Mouse (Mus musculus) MEL (cell line): ENCODE measurements around the gene Plekhm3. TPM values are rescaled to one million over a fixed set of nuclear protein-coding genes. Genes with fewer than 3 reads are reported as not detected.

Experiments used
- DNase-seq: peaks from one replicate; pipeline ENCODE4 v3.0.0; 2011; ENCODE audit warnings: low read depth, low spot score
- H3K27ac ChIP-seq: 2 replicates; pipeline ENCODE4 v1.5.1; 2012; ENCODE audit warnings: low read depth, mild to moderate bottlenecking, control low read depth, low read length, moderate library complexity; ENCODE audit not compliant: control insufficient read depth
- H3K27me3 ChIP-seq, 2 experiments: fragments of 150-350 bp in 1 of 2; sonication (generic) in 1 of 2; 2 replicates each; pipeline ENCODE4 v1.6.1; 2012; ENCODE audit warnings: low read length in 2 of 2, mild to moderate bottlenecking in 2 of 2, improper control_type of control experiment in 1 of 2, moderate library complexity in 1 of 2; ENCODE audit not compliant: insufficient read depth in 2 of 2, control insufficient read depth in 1 of 2
- H3K36me3 ChIP-seq, 2 experiments: 2 replicates each; pipeline ENCODE4 v1.6.1; 2012 to 2014; ENCODE audit warnings: low read length in 2 of 2, improper control_type of control experiment in 1 of 2, inconsistent platforms in 1 of 2, mild to moderate bottlenecking in 1 of 2; ENCODE audit not compliant: insufficient read depth in 2 of 2, control insufficient read depth in 1 of 2
- H3K4me1 ChIP-seq, 2 experiments: fragments of 150-350 bp in 1 of 2; sonication (generic) in 1 of 2; 2 replicates each; pipeline ENCODE4 v1.6.1; 2012; ENCODE audit warnings: low read length in 2 of 2, improper control_type of control experiment in 1 of 2, mild to moderate bottlenecking in 1 of 2; ENCODE audit not compliant: insufficient read depth in 2 of 2, control insufficient read depth in 1 of 2
- H3K4me3 ChIP-seq, 2 experiments: fragments of 150-350 bp in 1 of 2; sonication (generic) in 1 of 2; 2 replicates each; pipeline ENCODE4 v1.5.1; 2012; ENCODE audit warnings: low read depth in 2 of 2, low read length in 2 of 2, mild to moderate bottlenecking in 2 of 2, moderate library complexity in 2 of 2, control low read depth in 1 of 2, improper control_type of control experiment in 1 of 2; ENCODE audit not compliant: control insufficient read depth in 1 of 2, insufficient read depth in 1 of 2
- H3K79me2 ChIP-seq: 2 replicates; pipeline ENCODE4 v1.6.1; 2012; ENCODE audit warnings: mild to moderate bottlenecking, low read length, moderate library complexity; ENCODE audit not compliant: control insufficient read depth, poor library complexity, insufficient read depth
- H3K9ac ChIP-seq: 2 replicates; pipeline ENCODE4 v1.6.1; 2012; ENCODE audit warnings: low read depth, mild to moderate bottlenecking, control low read depth, low read length, moderate library complexity; ENCODE audit not compliant: control insufficient read depth, poor library complexity, severe bottlenecking
- H3K9me3 ChIP-seq: fragments of 150-350 bp; sonication (generic); replicated peaks from 2 replicates; pipeline ENCODE4 v1.6.1; 2012; ENCODE audit warnings: mild to moderate bottlenecking, low read length, improper control_type of control experiment, moderate library complexity; ENCODE audit not compliant: insufficient read depth
- BHLHE40 ChIP-seq: IDR thresholded peaks from 2 replicates; pipeline ENCODE4 v1.6.1; 2012; ENCODE audit warnings: low read depth, mild to moderate bottlenecking, inconsistent platforms, low read length, improper control_type of control experiment, borderline replicate concordance
- CHD1 ChIP-seq: IDR thresholded peaks from 2 replicates; pipeline ENCODE4 v1.6.1; 2012; ENCODE audit warnings: low read depth, mild to moderate bottlenecking, inconsistent platforms, low read length, improper control_type of control experiment
- CHD2 ChIP-seq: IDR thresholded peaks from 2 replicates; pipeline ENCODE4 v1.6.1; 2011; ENCODE audit warnings: low read length, improper control_type of control experiment
- ELF1 ChIP-seq: IDR thresholded peaks from 2 replicates; pipeline ENCODE4 v1.6.1; 2014; ENCODE audit warnings: low read depth, mild to moderate bottlenecking, inconsistent platforms, low read length, improper control_type of control experiment, moderate library complexity
- EP300 ChIP-seq, 2 experiments: IDR thresholded peaks; 2 replicates each; pipeline ENCODE4 v1.6.1; 2011; ENCODE audit warnings: improper control_type of control experiment in 2 of 2, low read length in 2 of 2, low read depth in 1 of 2, mild to moderate bottlenecking in 1 of 2
- ETS1 ChIP-seq: IDR thresholded peaks from 2 replicates; pipeline ENCODE4 v1.6.1; 2012; ENCODE audit warnings: low read depth, mild to moderate bottlenecking, inconsistent platforms, low read length, improper control_type of control experiment, moderate library complexity
- JUND ChIP-seq: IDR thresholded peaks from 2 replicates; pipeline ENCODE4 v1.6.1; 2011; ENCODE audit warnings: low read depth, mild to moderate bottlenecking, improper control_type of control experiment, low read length
- MAFK ChIP-seq: IDR thresholded peaks from 2 replicates; pipeline ENCODE4 v1.6.1; 2011; ENCODE audit warnings: low read depth, mild to moderate bottlenecking, low read length, improper control_type of control experiment, borderline replicate concordance
- MAZ ChIP-seq: IDR thresholded peaks from 2 replicates; pipeline ENCODE4 v1.6.1; 2012; ENCODE audit warnings: low read depth, mild to moderate bottlenecking, inconsistent platforms, low read length, improper control_type of control experiment
- MYB ChIP-seq: IDR thresholded peaks from 2 replicates; pipeline ENCODE4 v1.6.1; 2011; ENCODE audit warnings: mild to moderate bottlenecking, low read depth, low read length, improper control_type of control experiment
- NELFE ChIP-seq: IDR thresholded peaks from 2 replicates; pipeline ENCODE4 v1.6.1; 2011; ENCODE audit warnings: low read depth, low read length, improper control_type of control experiment
- POLR2A ChIP-seq, 2 experiments: IDR thresholded peaks; 2 replicates each; pipeline ENCODE4 v1.6.1; 2011 to 2012; ENCODE audit warnings: low read length in 2 of 2, mild to moderate bottlenecking in 2 of 2, control low read depth in 1 of 2, improper control_type of control experiment in 1 of 2, low read depth in 1 of 2, moderate library complexity in 1 of 2; ENCODE audit not compliant: control insufficient read depth in 1 of 2, insufficient read depth in 1 of 2, poor library complexity in 1 of 2
- POLR2AphosphoS5 ChIP-seq: IDR thresholded peaks from 2 replicates; pipeline ENCODE4 v1.6.1; 2012; ENCODE audit warnings: low read depth, borderline replicate concordance, mild to moderate bottlenecking, inconsistent platforms, low read length, moderate library complexity, mixed read lengths
- RAD21 ChIP-seq: IDR thresholded peaks from 2 replicates; pipeline ENCODE4 v1.6.1; 2011; ENCODE audit warnings: mild to moderate bottlenecking, low read depth, low read length, improper control_type of control experiment
- TAL1 ChIP-seq: IDR thresholded peaks from 2 replicates; pipeline ENCODE4 v1.6.1; 2012; ENCODE audit warnings: mild to moderate bottlenecking, inconsistent platforms, low read length, moderate library complexity, mixed read lengths
- UBTF ChIP-seq: IDR thresholded peaks from 2 replicates; pipeline ENCODE4 v1.6.1; 2012; ENCODE audit warnings: low read depth, mild to moderate bottlenecking, inconsistent platforms, low read length, improper control_type of control experiment, moderate library complexity, borderline replicate concordance; ENCODE audit not compliant: insufficient read depth
- USF2 ChIP-seq, 2 experiments: IDR thresholded peaks; 2 replicates each; pipeline ENCODE4 v1.6.1; 2011 to 2012; ENCODE audit warnings: improper control_type of control experiment in 2 of 2, low read length in 2 of 2, borderline replicate concordance in 1 of 2, inconsistent platforms in 1 of 2, low read depth in 1 of 2, mild to moderate bottlenecking in 1 of 2; ENCODE audit not compliant: insufficient read depth in 1 of 2
- ZKSCAN1 ChIP-seq: IDR thresholded peaks from 2 replicates; pipeline ENCODE4 v1.6.1; 2012; ENCODE audit warnings: low read depth, mild to moderate bottlenecking, inconsistent platforms, low read length, improper control_type of control experiment, moderate library complexity
- polyA plus RNA-seq, 2 experiments: library from polyadenylated mRNA; stranded (reverse) in 1 of 2; unstranded in 1 of 2; fragments of >175 nt in 1 of 2; fragments of >200 nt in 1 of 2; gene quantifications; 2 replicates each; pipeline versions ENCODE4 v1.2.1 to v1.2.4; 2012; ENCODE audit warnings: low replicate concordance in 2 of 2, low read depth in 1 of 2; ENCODE audit not compliant: insufficient read length in 2 of 2, insufficient read depth in 1 of 2, missing spikeins in 1 of 2
- total RNA-seq: library from RNA; depleted of rRNA; stranded (reverse); fragments of 300-350 nt; gene quantifications from 2 replicates; pipeline ENCODE4 v1.2.3, GENCODE M21; 2012

The Plekhm3 gene
- total and polyA plus RNA-seq, 3 experiments, result 1.8 to 2.0 TPM; not detected in 1

GRCm38 (mm10) chr1:64753668-64754067 is 203.0 kb downstream of the Plekhm3 start:
- no peak overlapping the region for H3K4me3 ChIP-seq
- H3K9me3 ChIP-seq, result no peaks in the 10 kb centered on the region
- H3K4me1 ChIP-seq, result peaks cover 2 to 8% of the 10 kb centered on the region in 2 experiments; a peak in 2 of 4 replicates
- H3K9ac ChIP-seq, result no peak overlapping the region
- TF ChIP-seq UBTF (no peak), ETS1 (no peak), RAD21 (no peak), CHD1 (no peak), ZKSCAN1 (no peak), NELFE (no peak), BHLHE40 (no peak), ELF1 (no peak), TAL1 (no peak), MYB (no peak), EP300 (IDR thresholded peaks at IDR 0.05; ENCODE audit: low read depth in 1 of 2, low read length in 2 of 2) (no peak), USF2 (IDR thresholded peaks at IDR 0.05; ENCODE audit: borderline replicate concordance in 1 of 2, insufficient read depth in 1 of 2, low read depth in 1 of 2, low read length in 2 of 2) (no peak), MAZ (no peak)
- DNase-seq, result no peak
- no peak overlapping the region for H3K27ac ChIP-seq
- H3K79me2 ChIP-seq, result no peaks in the 10 kb centered on the region
- no peaks in the 10 kb centered on the region for H3K27me3 ChIP-seq
- no peaks in the 10 kb centered on the region; a peak in 1 of 4 replicates for H3K36me3 ChIP-seq

DNA sequence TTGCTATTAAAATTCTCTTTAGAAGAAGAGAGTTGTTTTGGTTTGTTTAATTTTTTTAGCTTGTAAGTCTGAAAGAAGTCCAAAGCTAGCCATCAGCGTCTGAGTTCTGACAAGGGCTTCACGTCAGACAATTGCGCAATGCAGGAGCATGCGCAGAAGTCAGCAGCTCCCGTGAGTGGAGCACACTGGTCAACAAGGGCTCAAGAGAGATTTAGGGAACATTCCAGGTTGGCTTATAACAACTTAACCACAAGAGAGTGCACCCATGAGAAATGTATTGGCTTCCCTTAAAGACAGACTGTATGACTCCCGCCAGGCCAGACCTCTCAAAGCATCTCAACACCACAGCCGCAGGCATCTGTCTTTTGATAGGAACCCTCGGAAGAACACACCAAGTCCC is 203.5 kb downstream of the Plekhm3 start:
- Histone ChIP-seq H3K9ac (no peak overlapping the region), H3K4me1 (peaks cover 2 to 8% of the 10 kb centered on the region in 2 experiments; a peak in 2 of 4 replicates)
- TF ChIP-seq POLR2A (IDR thresholded peaks at IDR 0.05; ENCODE audit: control insufficient read depth in 1 of 2, insufficient read depth in 1 of 2, low read depth in 1 of 2, low read length in 2 of 2, poor library complexity in 1 of 2) (no peak), EP300 (IDR thresholded peaks at IDR 0.05; ENCODE audit: low read depth in 1 of 2, low read length in 2 of 2) (no peak), JUND (no peak), MAFK (no peak), POLR2AphosphoS5 (no peak), MAZ (no peak), RAD21 (no peak), CHD2 (no peak)

More for the DNA sequence above, 203.5 kb downstream of the Plekhm3 start:
- no peak overlapping the region for H3K27ac ChIP-seq
- H3K4me3 ChIP-seq, result no peak overlapping the region
- no peaks in the 10 kb centered on the region; a peak in 1 of 4 replicates for H3K36me3 ChIP-seq
- no peaks in the 10 kb centered on the region for H3K9me3 ChIP-seq
- DNase-seq, result no peak
- no peaks in the 10 kb centered on the region for H3K27me3 ChIP-seq
- no peaks in the 10 kb centered on the region for H3K79me2 ChIP-seq
